ENCODE assay signal across 8 mouse cellular contexts in genomic region chrX:169992951-169993547, GRCm38 (mm10). TPM values are rescaled to one million over a fixed set of nuclear protein-coding genes. Genes with fewer than 3 reads are reported as not detected.
DNase-seq lines count a peak whose midpoint lies in the region; TF ChIP-seq lines count a peak whose summit lies in the region.
"Not testable (repeated sequence)": the region's sequence is repeated elsewhere in the genome, so short reads cannot be mapped to it uniquely, and the experiment has no call there.

No protein-coding gene starts in this region.

- intact Hi-C loops in gastrocnemius, postnatal 14 days (cut with DNase I; ENCODE audit: low total_unique reads) = not testable (repeated sequence)

- H3K4me1 ChIP-seq in cerebellum, adult 2 months (ENCODE audit: control insufficient read depth, insufficient read depth, low read length); midbrain, embryonic 10.5 days: not testable (repeated sequence)

- H3K9me3 ChIP-seq in midbrain, embryonic 10.5 days (replicated peaks) = peaks cover 25% of the 10 kb centered on the region

- H3K4me3 ChIP-seq in cerebellum, adult 2 months (replicated peaks; ENCODE audit: insufficient read depth, low read depth, low read length); midbrain, embryonic 10.5 days: not testable (repeated sequence)

- peak; percentile 39 for DNase-seq in A20 (ENCODE audit: low read depth, low spot score)
- peak; percentile 70 for DNase-seq in ZHBTc4 (ENCODE audit: low read depth, low spot score)
- DNase-seq in cerebellum, adult 2 months = peak; percentile 24 to 41
- peak; percentile 27 for DNase-seq in gastrocnemius, postnatal 14 days
- DNase-seq in kidney, postnatal 10 days = peak; percentile 44
- peak; percentile 9 for DNase-seq in midbrain, embryonic 10.5 days (ENCODE audit: low spot score)
- DNase-seq in spleen, postnatal 4 days (ENCODE audit: low spot score in 2 of 2) = peak; percentile 67 to 77
- DNase-seq in urinary bladder, adult 2 months (ENCODE audit: low spot score) = peak; percentile 40

- H3K27me3 ChIP-seq in cerebellum, adult 2 months (ENCODE audit: control insufficient read depth, insufficient read depth, low read length); midbrain, embryonic 10.5 days (ENCODE audit: low read depth, poor library complexity, severe bottlenecking): not testable (repeated sequence)

- H3K36me3 ChIP-seq in midbrain, embryonic 10.5 days = peaks cover 26% of the 10 kb centered on the region

- not testable (repeated sequence) for TF ChIP-seq POLR2A in cerebellum, adult 2 months (IDR thresholded peaks at IDR 0.05; ENCODE audit: borderline replicate concordance, insufficient read depth, low read length)

- H3K27ac ChIP-seq in cerebellum, adult 2 months (ENCODE audit: insufficient read depth, low read length); midbrain, embryonic 10.5 days (replicated peaks): not testable (repeated sequence)

- not testable (repeated sequence) for TF ChIP-seq CTCF in cerebellum, adult 2 months (IDR thresholded peaks at IDR 0.05; ENCODE audit: borderline replicate concordance, insufficient read depth, low read depth, low read length)

- WGBS in cerebellum, adult 2 months = 34% methylated on average over 5 of the region's 8 CpGs
- WGBS in midbrain, embryonic 10.5 days = 27% methylated on average over 3 of the region's 8 CpGs

RNA-seq across cellular contexts. Expression of gene Gm21887, which starts 16.4 kb away (rescaled TPM):
- polyA plus RNA-seq in cerebellum, adult 2 months (2012; rRNA removed) = 648 and 794 TPM in 2 replicates
- 10 to 100 TPM; 32.5 to 36.1 TPM for total RNA-seq in gastrocnemius, postnatal 14 days (2021)
- 224 and 306 TPM in 2 replicates for polyA plus RNA-seq in midbrain, embryonic 10.5 days (2016; fragmentation: Nextera tagmentation; extraction: Ambion mirVana)
- 220 and 239 TPM in 2 replicates for polyA plus RNA-seq in urinary bladder, adult 2 months (2012; rRNA removed)

Comparison
In these comparisons a context has a peak if more than half of its experiments do, and no peak if none do; other contexts are left out.
1. DNase-seq: peak in every context shown above with its lines; median percentile 72 in spleen, postnatal 4 days; 70 in ZHBTc4; 44 in kidney, postnatal 10 days; 40 in urinary bladder, adult 2 months; 39 in A20; 32 in cerebellum, adult 2 months; 27 in gastrocnemius, postnatal 14 days; 9 in midbrain, embryonic 10.5 days.